Mouse (Mus musculus) brown adipose tissue, adult 24 weeks (tissue): ENCODE measurements around the gene Dcaf8. TPM values are rescaled to one million over a fixed set of nuclear protein-coding genes. Genes with fewer than 3 reads are reported as not detected.

Experiments used
- H3K27ac ChIP-seq: fragments of 200-500 bp; replicated peaks from 2 replicates; pipeline ENCODE4 v1.5.1; 2012; ENCODE audit warnings: low read depth, mild to moderate bottlenecking, low read length
- H3K4me1 ChIP-seq: fragments of 200-500 bp; 2 replicates; pipeline ENCODE4 v1.6.1; 2012; ENCODE audit warnings: low read length, mixed read lengths; ENCODE audit not compliant: control insufficient read depth, insufficient read depth, insufficient read length
- H3K4me3 ChIP-seq: fragments of 200-500 bp; 2 replicates; pipeline ENCODE4 v1.5.1; 2012; ENCODE audit warnings: low read depth, mild to moderate bottlenecking, low read length, moderate library complexity; ENCODE audit not compliant: insufficient read depth
- polyA plus RNA-seq: library from polyadenylated mRNA; stranded (reverse); fragments of >200 nt; gene quantifications from 2 replicates; pipeline ENCODE4 v1.2.4, GENCODE M21; 2012; ENCODE audit not compliant: missing spikeins, insufficient read depth, insufficient read length

The Dcaf8 gene
- polyA plus RNA-seq, 1 experiment, result 61.8 TPM

DNA sequence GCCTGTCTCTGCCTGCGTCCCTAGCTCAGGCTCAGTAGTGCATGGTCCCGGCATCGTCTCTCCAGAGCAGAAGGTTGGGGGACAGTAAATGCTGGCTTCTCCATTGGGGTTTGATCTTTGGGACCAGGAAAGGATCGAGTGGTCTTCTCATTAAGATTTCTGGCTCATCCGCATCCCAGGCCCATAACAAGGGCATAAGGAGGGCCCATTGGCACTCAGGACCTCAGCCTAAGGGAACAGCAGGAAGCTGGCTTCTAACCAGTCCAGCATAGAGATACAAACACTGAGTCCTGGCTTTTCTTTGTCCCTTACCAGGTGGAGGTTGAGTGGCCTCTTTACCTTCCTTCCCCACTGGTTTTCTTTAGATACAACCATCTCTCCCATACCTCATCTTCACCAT lies 50.0 kb downstream of the Dcaf8 start:
- Histone ChIP-seq H3K4me3 (no peak overlapping the region), H3K4me1 (peaks cover 5% of the 10 kb centered on the region), H3K27ac (no peak overlapping the region)

DNA sequence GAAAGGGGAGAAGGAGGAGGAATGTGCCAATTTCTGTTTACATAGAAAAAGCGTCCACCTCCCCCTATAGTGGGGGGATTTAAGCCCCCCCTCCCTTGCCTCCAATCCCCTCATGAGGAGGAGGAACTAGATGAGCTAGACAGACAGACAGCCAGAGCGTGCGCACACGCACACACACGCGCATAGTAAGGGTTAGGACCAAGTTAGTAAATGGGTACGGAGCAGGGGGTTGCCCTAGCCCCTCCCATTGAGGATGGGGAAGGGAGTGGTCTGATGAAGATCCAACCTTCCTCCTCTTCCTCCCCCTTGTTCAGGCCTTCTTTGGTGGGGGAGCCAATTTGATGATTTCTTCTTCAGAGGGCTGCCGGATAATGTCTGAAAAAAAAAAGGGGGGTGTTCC lies 50.4 kb downstream of the Dcaf8 start:
- H3K4me3 ChIP-seq, result no peak overlapping the region
- peaks cover 8% of the 10 kb centered on the region for H3K4me1 ChIP-seq
- H3K27ac ChIP-seq, result no peak overlapping the region

DNA sequence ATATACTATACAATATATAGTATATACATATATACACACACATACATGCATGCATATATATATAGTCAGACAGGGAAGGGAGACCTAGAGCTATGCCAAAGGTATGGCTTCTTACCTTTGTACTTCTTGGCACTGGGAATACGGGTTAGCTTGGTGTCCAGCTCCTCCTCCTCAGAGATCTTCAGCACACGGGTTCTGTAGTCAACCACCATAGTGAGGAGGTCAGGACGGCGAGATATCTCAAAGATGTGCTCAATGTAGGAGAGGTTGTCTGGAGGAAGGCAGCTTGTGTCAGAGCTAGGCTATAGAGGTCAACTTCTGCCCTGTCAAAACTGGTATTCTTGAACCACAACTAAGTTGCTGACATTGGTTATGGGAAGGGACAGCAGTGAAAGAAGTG lies 51.1 kb downstream of the Dcaf8 start:
- Histone ChIP-seq H3K4me3 (no peak overlapping the region), H3K27ac (no peak overlapping the region), H3K4me1 (peaks cover 8% of the 10 kb centered on the region)

DNA sequence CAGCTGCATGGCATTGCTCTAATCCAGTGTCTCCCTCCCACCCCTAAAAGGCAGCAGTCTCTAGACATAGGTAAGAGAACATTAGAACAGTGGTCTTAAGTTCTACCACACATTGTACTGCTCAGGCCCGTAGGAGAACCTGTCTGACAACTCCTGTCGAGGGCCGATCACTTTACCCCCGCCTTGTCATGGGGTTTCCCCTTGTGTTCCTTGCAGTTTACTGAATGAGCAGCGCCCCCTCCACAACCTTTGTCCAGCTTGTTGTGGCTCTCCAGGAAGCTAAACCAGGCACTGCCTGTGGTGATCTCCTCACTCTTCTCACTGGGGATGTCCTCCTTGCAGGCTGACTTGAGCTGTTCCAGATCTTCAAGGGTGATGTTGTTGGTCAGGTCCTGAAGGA lies 52.3 kb downstream of the Dcaf8 start:
- Histone ChIP-seq H3K4me3 (no peak overlapping the region), H3K4me1 (peaks cover 16% of the 10 kb centered on the region), H3K27ac (no peak overlapping the region)

DNA sequence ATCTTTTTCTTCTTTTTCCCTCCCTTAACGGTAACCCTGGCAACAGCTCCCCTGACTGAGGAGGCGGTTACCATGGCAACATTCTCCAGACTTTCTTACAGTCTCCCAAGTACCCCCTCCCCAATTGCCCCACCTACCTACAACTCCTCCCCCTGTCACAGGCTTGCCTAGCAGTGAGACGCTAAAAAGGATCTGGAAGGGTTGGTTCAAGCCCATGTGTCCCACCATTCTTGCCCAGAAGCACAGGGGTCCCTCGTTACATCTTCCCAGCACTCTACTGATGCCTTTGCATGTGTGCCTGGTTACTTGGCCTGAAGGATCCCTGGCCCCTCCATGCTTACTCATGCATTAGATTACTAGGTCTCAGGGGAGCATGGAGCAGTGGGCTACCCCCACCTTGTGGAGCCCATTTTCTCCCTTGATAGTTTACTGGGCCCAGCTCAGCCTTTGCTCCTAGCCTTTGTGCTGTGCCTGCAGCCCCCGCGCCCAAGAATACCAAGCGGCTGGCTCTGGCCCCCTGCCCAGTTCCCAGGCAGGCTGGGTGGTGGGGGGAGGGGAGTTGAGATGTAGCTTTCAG lies 53.1 kb downstream of the Dcaf8 start:
- Histone ChIP-seq H3K4me1 (peaks cover 17% of the 10 kb centered on the region), H3K4me3 (no peak overlapping the region), H3K27ac (no peak overlapping the region)

DNA sequence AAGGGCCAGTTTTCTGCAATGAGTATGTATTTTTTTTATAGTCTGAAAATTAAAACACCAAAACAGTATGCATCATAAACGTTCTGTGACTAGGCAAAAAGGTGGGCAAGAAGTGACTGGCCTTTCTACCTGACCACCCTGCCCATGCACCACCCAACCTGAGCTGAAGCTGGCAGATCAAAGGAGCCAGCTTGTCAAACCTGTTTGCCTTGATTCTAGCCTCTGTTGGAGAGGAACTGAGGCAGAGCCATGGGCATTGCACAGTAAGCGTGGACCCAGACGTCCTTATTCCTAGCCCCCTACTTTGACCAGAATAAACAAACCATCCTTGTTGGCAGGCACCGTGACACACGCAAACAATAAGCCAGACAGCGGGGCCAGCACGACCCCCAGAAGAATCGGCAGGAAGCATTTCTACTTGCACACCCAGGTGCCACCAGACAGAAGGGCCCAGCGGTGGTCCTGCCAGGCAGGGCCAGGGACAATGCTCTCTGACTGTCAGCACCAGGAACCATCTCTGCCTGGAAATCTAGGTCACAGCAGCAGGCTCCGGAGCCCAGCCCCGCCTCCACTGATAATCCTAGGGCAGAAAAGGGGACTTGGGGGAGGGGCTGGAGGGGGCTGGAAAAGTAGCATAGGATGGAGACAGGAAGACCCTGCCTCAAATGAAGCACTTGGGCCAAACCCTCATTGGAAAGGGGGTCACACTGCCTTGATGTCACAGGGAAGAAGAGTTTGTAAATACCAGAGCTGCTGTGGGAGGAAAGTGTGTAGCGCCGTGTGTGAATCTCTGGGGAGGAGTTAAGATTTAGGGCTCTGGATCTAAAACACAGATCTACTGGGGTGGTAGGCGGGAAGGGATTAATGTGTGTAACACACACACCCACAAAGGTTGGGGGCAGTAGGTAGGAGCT lies 54.3 kb downstream of the Dcaf8 start:
- Histone ChIP-seq H3K27ac (no peak overlapping the region), H3K4me3 (no peak overlapping the region)

DNA sequence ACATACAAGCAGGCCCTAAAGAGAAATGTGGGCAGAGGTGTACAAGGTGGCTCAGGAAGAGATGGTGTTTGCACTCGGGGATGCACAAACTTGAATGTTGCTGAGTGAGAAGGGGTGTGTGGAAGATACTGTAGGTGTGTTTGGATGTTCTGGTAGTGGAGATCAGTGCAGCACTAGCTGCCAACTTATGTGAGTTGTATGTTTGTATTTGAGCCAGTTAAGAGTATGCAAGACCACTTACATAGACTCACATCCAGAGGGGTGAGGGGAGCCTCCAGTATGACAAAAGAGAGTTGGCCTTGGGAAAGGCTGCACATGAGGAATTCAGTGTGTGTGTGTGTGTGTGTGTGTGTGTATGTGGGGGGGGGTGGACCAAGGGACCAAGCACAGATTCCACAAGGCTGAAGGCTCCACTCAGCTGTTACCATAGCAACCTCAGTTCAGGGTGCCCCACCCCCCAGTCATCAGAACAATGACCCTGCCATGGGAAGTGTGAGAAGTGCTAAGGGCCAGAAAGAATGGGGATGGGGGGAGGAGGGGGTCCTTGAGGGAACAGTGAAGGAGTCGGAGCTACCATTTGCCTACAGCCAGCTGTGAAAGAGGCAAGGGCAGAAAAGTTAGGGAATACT lies 55.1 kb downstream of the Dcaf8 start:
- H3K4me3 ChIP-seq, result no peak overlapping the region
- H3K4me1 ChIP-seq, result peaks cover 17% of the 10 kb centered on the region
- H3K27ac ChIP-seq, result peak overlapping the region; percentile 49

More for the DNA sequence above, 54.3 kb downstream of the Dcaf8 start:
- peaks cover 17% of the 10 kb centered on the region for H3K4me1 ChIP-seq

DNA sequence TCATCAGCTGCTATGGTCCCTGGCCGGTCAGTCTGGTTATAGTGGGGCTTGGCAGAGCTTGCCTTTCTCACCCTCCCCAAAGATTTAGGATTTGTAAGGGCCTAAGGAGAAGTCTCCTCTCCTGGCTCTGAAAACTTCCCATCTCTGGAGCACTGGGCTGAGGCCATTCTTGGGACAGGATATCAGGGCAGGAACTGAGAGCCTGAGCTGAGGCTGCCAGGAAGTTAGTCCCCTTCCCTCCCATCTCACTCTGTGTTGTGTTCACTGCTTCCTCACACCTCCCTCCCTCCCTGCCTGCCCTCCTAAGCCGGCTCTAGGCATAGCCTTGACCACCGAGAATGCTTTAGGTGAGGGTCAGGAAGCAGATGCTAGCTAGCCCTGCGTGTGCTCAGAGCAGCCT lies 55.7 kb downstream of the Dcaf8 start:
- H3K4me3 ChIP-seq, result peak overlapping the region; percentile 13; the same call in 1 of the 2 replicates
- peak overlapping the region; percentile 91 for H3K27ac ChIP-seq
- H3K4me1 ChIP-seq, result peaks cover 17% of the 10 kb centered on the region

DNA sequence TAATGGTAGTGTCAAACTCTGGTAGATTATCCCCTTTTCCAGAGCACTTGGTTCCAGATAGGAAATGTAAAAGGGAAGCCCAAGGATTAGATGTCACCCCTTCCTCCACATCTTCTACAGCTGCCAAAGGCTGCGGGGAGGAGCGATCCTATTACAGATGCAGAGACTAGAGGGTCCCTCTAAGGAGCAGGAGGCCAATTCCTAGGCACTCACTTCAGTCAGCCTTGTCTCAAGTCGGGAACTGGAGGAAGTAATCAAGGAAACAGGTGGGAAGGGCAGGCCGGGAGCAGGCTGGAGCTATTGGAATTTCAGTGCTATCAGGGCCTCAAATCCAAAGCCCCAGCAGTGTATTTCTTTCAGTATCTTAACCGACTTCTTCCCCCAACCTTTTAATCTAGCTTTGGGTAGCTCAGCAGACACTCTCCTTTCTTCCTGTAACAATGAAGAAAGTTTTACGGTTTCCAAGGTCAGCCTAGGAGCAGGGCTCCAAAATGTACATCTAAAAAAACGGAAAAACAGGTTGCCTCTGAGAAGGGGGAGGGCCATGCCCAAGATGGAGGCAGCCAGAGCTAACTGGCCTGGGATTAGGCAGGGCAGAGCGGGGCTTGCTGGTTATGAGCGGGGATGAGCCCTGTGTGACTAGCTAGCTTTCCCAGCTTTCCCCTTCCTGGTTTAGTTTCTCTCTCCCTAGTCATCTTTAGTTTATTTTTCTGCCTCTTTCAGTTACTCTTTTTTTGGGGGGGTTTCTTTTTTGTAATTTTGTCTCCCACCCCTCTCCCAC lies 56.3 kb downstream of the Dcaf8 start:
- Histone ChIP-seq H3K4me3 (peak overlapping the region; percentile 81), H3K27ac (peak overlapping the region; percentile 91), H3K4me1 (peaks cover 17% of the 10 kb centered on the region)

DNA sequence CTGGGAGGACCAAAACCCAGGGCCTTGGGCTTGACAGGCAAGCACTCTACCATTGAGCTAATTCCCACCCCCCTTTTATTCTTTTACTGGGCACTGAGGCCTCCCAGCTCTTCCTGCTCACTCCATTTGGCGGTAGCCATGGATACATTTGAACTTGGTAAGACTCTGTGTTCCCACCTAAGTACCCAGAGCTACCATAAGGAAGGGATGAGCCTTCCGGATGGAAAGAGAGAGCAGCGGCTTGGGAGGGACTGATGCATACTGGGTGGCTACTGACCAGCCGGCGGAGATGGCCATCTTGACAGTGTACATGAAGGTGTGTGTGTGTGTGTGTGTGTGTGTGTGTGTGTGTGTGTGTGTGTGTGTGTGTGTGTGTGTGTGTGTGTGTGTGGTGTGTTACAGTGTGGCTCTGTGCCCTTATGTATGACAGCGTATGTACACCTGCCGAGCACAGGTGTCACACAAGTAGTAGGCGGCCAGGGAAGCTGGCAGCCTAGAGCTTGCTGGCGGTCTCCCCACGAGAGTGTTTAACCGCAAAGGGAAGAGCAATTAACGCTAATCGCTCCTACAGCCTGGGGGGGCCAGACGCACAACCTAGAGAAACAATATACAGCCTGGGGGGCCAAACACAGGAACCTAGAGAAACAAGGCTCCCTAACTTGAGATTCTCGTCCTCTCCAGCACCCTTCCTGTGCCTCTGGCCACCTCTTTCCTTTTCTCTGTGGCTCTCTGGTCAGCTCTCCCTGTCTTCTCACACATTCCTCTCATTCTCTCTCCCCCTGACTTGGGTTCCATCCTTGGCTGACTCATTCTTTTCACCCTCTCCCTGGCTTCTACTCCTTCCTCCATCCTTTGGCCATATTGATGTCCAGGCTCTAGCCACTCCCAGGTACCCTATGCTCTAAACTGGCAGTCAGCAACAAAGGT lies 57.2 kb downstream of the Dcaf8 start:
- Histone ChIP-seq H3K27ac (peak overlapping the region; percentile 91), H3K4me3 (peak overlapping the region; percentile 81), H3K4me1 (peaks cover 17% of the 10 kb centered on the region)

DNA sequence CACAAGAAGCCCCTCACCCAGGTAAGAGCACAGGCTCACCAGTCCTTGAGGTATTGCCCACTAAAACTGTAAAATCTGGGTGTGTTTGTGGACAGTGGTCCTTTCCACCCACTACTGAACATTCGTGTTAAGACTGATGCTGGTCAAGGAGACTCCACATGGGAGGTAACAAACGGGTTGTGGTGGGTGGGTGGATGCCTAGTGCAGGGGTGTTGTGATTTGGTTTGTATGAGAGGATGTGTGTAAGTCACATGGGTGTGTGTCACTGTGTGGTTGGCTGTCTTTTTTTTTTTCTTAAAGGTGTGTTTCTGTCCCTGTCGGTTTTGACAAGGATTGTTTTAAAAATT lies 57.8 kb downstream of the Dcaf8 start:
- Histone ChIP-seq H3K4me3 (peak overlapping the region; percentile 81), H3K4me1 (peaks cover 17% of the 10 kb centered on the region), H3K27ac (peak overlapping the region; percentile 91)

DNA sequence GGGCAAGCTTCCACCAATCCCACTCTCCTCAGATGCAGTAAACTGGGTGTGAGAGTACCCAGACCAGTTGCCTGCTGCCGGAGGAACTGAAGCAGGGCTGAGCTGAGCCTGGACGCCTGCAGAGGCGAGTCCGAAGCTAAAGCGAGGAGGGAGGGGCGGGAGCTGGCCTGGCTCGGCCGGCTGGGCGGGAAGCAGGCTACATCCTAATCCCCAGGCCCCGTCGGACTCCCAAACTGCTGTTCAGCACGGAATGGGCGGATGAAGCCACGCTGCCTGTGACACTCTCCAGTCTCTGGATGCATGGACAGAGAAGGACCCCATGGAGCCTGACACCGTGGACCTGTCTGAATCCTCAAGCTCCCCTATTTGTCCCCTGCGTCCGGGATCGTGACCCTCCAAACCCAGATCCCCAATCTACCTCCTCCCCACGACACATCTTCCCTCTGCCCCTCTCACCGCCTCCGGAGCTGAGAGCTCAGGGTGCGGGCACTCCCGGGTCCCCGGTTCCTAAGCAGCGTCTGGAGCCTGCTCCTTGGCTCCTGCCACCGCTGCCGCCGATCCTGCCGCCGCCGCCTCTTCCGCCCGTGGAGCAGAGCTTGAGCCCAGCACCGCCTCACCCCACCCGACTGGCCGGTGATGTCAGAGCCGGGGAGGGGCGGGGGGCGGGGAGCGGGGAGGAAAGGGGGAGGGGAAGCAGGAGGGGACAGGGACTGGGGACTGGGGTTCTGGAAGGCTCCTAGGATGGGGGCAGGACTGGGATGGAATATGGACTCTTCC lies 58.4 kb downstream of the Dcaf8 start, which contains the start of gene Pea15a:
TSS of gene Pea15a (minus strand) at position 664 of the 777 bp plus-strand sequence.
- Histone ChIP-seq H3K4me3 (peak within 1 kb of the TSS; percentile 81), H3K27ac (peak within 1 kb of the TSS; percentile 91), H3K4me1 (peaks cover 17% of the 10 kb centered on the region)

DNA sequence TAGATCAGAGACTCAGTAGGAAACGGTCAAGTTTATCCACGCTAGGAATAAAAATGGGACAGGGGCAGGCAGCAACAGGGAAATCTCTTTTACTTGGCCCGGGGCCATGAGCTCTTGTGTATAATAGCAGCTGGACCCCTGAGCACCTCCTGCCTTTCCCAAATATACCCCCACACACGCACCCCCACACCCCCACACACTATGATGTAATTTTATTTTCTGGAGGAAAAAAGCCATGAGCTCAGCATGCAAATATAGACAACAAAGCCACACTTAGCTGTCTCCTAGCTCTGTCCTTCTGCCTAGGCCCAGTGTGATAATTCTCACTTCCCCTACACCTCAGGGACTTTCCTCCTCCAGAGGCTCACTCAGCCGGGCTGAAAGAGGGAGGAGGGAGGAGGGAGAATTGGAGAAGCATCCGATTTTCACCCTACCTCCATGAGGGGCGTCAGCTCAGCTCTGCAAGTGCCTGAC lies 59.3 kb downstream of the Dcaf8 start:
- peaks cover 17% of the 10 kb centered on the region for H3K4me1 ChIP-seq
- H3K4me3 ChIP-seq, result peak overlapping the region; percentile 45; the same call in 1 of the 2 replicates
- peak overlapping the region; percentile 83 for H3K27ac ChIP-seq
